In the genomic region with DNA sequence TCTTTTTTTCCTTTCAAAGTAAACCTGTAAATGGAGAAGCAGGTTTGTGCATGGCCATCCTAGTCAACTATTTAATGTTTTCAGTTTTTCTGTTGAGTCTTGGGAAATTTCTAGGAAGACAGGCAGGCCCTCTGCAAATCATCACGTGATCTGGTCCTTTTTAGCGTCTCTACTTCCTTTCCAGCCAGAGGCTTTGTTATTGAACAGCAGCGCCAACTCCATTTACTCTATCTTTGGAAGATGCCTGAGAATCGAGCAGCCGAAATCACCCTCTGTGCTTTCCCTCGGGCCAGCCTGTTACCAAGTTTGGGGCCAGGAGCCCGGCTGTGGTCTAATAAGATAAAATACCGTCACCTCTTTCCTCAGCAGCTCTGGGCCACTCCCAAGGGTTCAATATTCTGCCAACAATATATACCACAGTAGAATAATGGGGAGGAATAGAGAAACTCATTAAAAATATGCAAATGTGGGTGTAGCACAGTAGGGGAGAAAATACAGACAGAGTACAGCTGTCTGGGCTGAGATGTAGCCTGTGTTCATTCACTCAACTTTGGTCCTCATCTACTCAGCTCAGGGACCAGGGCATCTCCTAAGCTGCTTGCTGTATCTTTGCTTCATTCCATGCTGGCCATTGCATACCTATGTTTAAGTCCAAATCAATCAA, we compare ENCODE assay signal across 11 mouse cellular contexts. TPM values are rescaled to one million over a fixed set of nuclear protein-coding genes. Genes with fewer than 3 reads are reported as not detected.
DNase-seq lines count a peak whose midpoint lies in the region; ATAC-seq and TF ChIP-seq lines count a peak whose summit lies in the region.
"Had no signal": no experiment of that assay in that cellular context is flagged by ENCODE, and none has a peak within 500 bp of the region (broad histone marks: within the 10 kb centered on the region; RNA-seq: fewer than 3 reads in every experiment).

No protein-coding gene starts in this region.

- 21% methylated on average over 8 of the region's 8 CpGs for WGBS in heart, adult 2 months
- WGBS in forebrain, postnatal 0 days, result 8% methylated on average over 8 of the region's 8 CpGs
- WGBS in hindbrain, embryonic 16.5 days, result 12% methylated on average over 8 of the region's 8 CpGs

- no peaks in the 10 kb centered on the region for H3K79me3 ChIP-seq in C2C12 (ENCODE audit: low read depth)

- intact Hi-C loops in heart, adult 2 months (cut with DNase I), result no loop called here
- intact Hi-C loops in heart, postnatal 25 days (cut with DNase I), result no loop called here
- intact Hi-C loops in gastrocnemius, postnatal 14 days (cut with DNase I; ENCODE audit: low total_unique reads), result no loop called here

- H3K27me3 ChIP-seq in heart, adult 2 months (ENCODE audit: control insufficient read depth, insufficient read depth, low read length), result no peaks in the 10 kb centered on the region
- H3K27me3 ChIP-seq in C2C12 (ENCODE audit: control insufficient read depth, insufficient read depth, insufficient read length), result no peaks in the 10 kb centered on the region
- H3K27me3 ChIP-seq in forebrain, postnatal 0 days (ENCODE audit: insufficient read depth, low read length), result no peaks in the 10 kb centered on the region
- H3K27me3 ChIP-seq in hindbrain, embryonic 16.5 days (replicated peaks; ENCODE audit: control insufficient read depth, insufficient read depth, low read length), result no peaks in the 10 kb centered on the region
- H3K27me3 ChIP-seq: embryonic facial prominence, embryonic 15.5 days; intestine, embryonic 15.5 days had no signal

- peak; percentile 53 for ATAC-seq in forebrain, postnatal 0 days
- ATAC-seq in hindbrain, embryonic 16.5 days, result peak; percentile 37; the same call in 1 of the 2 replicates

- peak in 1 of 2 experiments; percentile 15 for DNase-seq in heart, adult 2 months
- DNase-seq in heart, postnatal 25 days (ENCODE audit: low spot score), result no peak
- peak; percentile 31 for DNase-seq in forebrain, postnatal 0 days
- DNase-seq in gastrocnemius, postnatal 14 days, result no peak
- no peak for DNase-seq in gastrocnemius, postnatal 25 days
- no peak for DNase-seq in right cerebral cortex, adult 2 months (ENCODE audit: low spot score in 2 of 2)
- DNase-seq: layer of hippocampus, adult 9-11 months had no signal

- peaks cover 5% of the 10 kb centered on the region for H3K4me1 ChIP-seq in heart, adult 2 months (ENCODE audit: control insufficient read depth, insufficient read depth, low read length)
- peaks cover 4% of the 10 kb centered on the region; the same call in 1 of the 2 replicates for H3K4me1 ChIP-seq in forebrain, postnatal 0 days (ENCODE audit: insufficient read depth)
- peaks cover 3% of the 10 kb centered on the region for H3K4me1 ChIP-seq in hindbrain, embryonic 16.5 days (ENCODE audit: control insufficient read depth, insufficient read depth, low read depth, low read length)

- no peak for TF ChIP-seq POLR2A in heart, adult 2 months (IDR thresholded peaks at IDR 0.05; ENCODE audit: insufficient read depth, low read depth, low read length)

- H3ac ChIP-seq in C2C12 (ENCODE audit: control insufficient read depth, insufficient read length, low read depth), result no peak overlapping the region

- no peaks in the 10 kb centered on the region for H3K9me3 ChIP-seq in forebrain, postnatal 0 days (ENCODE audit: low read length)
- no peaks in the 10 kb centered on the region for H3K9me3 ChIP-seq in hindbrain, embryonic 16.5 days (ENCODE audit: control insufficient read depth, low read length)
- H3K9me3 ChIP-seq: embryonic facial prominence, embryonic 15.5 days; intestine, embryonic 15.5 days had no signal

- 0 out of 2 replicates have a peak overlapping the region, but pooled peaks have one; percentile 4 for H3K9ac ChIP-seq in heart, adult 2 months (ENCODE audit: low read depth, low read length)
- H3K9ac ChIP-seq in forebrain, postnatal 0 days, result no peak overlapping the region
- H3K9ac ChIP-seq in hindbrain, embryonic 16.5 days (ENCODE audit: low read depth, low read length), result no peak overlapping the region
- H3K9ac ChIP-seq: embryonic facial prominence, embryonic 15.5 days; intestine, embryonic 15.5 days had no signal

- H3K27ac ChIP-seq in heart, adult 2 months, result peak overlapping the region; percentile 22
- H3K27ac ChIP-seq in forebrain, postnatal 0 days (ENCODE audit: low read depth, low read length), result no peak overlapping the region
- H3K27ac ChIP-seq in hindbrain, embryonic 16.5 days (ENCODE audit: low read depth, low read length), result peak overlapping the region; percentile 5; the same call in 1 of the 2 replicates
- H3K27ac ChIP-seq: embryonic facial prominence, embryonic 15.5 days; intestine, embryonic 15.5 days had no signal

- TF ChIP-seq EP300 in heart, adult 2 months (IDR thresholded peaks at IDR 0.05; ENCODE audit: insufficient read depth, low read depth, low read length), result no peak

- no peaks in the 10 kb centered on the region for H3K36me3 ChIP-seq in heart, adult 2 months (ENCODE audit: control insufficient read depth, insufficient read depth, low read length)
- H3K36me3 ChIP-seq in C2C12 (ENCODE audit: control insufficient read depth, insufficient read depth), result no peaks in the 10 kb centered on the region
- no peaks in the 10 kb centered on the region for H3K36me3 ChIP-seq in forebrain, postnatal 0 days (ENCODE audit: insufficient read depth)
- no peaks in the 10 kb centered on the region for H3K36me3 ChIP-seq in hindbrain, embryonic 16.5 days (ENCODE audit: control insufficient read depth, insufficient read depth, low read length)
- H3K36me3 ChIP-seq: embryonic facial prominence, embryonic 15.5 days; intestine, embryonic 15.5 days had no signal

- no peaks in the 10 kb centered on the region for H3K79me2 ChIP-seq in heart, adult 2 months (replicated peaks; ENCODE audit: control insufficient read depth, insufficient read depth, low read length)
- H3K79me2 ChIP-seq in C2C12 (ENCODE audit: control insufficient read depth, insufficient read depth), result no peaks in the 10 kb centered on the region

- TF ChIP-seq CTCF in heart, adult 2 months (IDR thresholded peaks at IDR 0.05), result no peak
- no peak for TF ChIP-seq CTCF in C2C12 (IDR thresholded peaks at IDR 0.05; ENCODE audit: control insufficient read depth, insufficient read depth, insufficient read length)
- TF ChIP-seq CTCF in forebrain, postnatal 0 days (IDR thresholded peaks at IDR 0.05; ENCODE audit: low read depth), result no peak

- H3K4me3 ChIP-seq in heart, adult 2 months, result no peak overlapping the region
- H3K4me3 ChIP-seq in C2C12 (ENCODE audit: insufficient read depth, poor library complexity, severe bottlenecking), result no peak overlapping the region
- no peak overlapping the region for H3K4me3 ChIP-seq in forebrain, postnatal 0 days (ENCODE audit: low read depth, low read length)
- H3K4me3 ChIP-seq in hindbrain, embryonic 16.5 days (ENCODE audit: low read length), result no peak overlapping the region
- H3K4me3 ChIP-seq: embryonic facial prominence, embryonic 15.5 days; intestine, embryonic 15.5 days had no signal

- peak overlapping the region; percentile 19; the same call in 1 of the 2 replicates for H3K4me2 ChIP-seq in forebrain, postnatal 0 days (ENCODE audit: low read depth)
- H3K4me2 ChIP-seq in hindbrain, embryonic 16.5 days (ENCODE audit: low read length), result no peak overlapping the region; the same call in 1 of the 2 replicates
- H3K4me2 ChIP-seq: embryonic facial prominence, embryonic 15.5 days; intestine, embryonic 15.5 days had no signal

TF ChIP-seq in C2C12, 6 proteins besides CTCF, POLR2A, EP300 and RAD21:
- TF ChIP-seq CEBPB (IDR thresholded peaks at IDR 0.05; ENCODE audit: low read depth) (no peak), USF1 (IDR thresholded peaks at IDR 0.05; ENCODE audit: low read depth) (peak; percentile 48)

RNA-seq across cellular contexts. Expression of gene Tspan3, which starts 15.0 kb away (rescaled TPM):
- total RNA-seq in heart, adult 2 months (2021), result 100 to 1,000 TPM; 182 to 196 TPM
- polyA plus RNA-seq in heart, adult 2 months (2012; rRNA removed), result 209 and 406 TPM in 2 replicates
- total RNA-seq in heart, postnatal 25 days (2021), result 100 to 1,000 TPM; 184 to 203 TPM
- 60.6 TPM for polyA plus RNA-seq in C2C12 (2012; fragmentation: generic; extraction: Trizol)
- total RNA-seq in forebrain, postnatal 0 days (2014; rRNA removed), result 414 and 430 TPM in 2 replicates
- polyA plus RNA-seq in forebrain, postnatal 0 days (2015; fragmentation: Nextera tagmentation; extraction: Ambion mirVana), result 642 and 649 TPM in 2 replicates
- polyA plus RNA-seq in hindbrain, embryonic 16.5 days (2015; fragmentation: Nextera tagmentation; extraction: Ambion mirVana), result 641 and 689 TPM in 2 replicates
- 100 to 1,000 TPM; 131 to 147 TPM for total RNA-seq in gastrocnemius, postnatal 14 days (2021)
- total RNA-seq in gastrocnemius, postnatal 25 days (2021), result 100 to 1,000 TPM; 112 to 139 TPM
